In the genomic region with DNA sequence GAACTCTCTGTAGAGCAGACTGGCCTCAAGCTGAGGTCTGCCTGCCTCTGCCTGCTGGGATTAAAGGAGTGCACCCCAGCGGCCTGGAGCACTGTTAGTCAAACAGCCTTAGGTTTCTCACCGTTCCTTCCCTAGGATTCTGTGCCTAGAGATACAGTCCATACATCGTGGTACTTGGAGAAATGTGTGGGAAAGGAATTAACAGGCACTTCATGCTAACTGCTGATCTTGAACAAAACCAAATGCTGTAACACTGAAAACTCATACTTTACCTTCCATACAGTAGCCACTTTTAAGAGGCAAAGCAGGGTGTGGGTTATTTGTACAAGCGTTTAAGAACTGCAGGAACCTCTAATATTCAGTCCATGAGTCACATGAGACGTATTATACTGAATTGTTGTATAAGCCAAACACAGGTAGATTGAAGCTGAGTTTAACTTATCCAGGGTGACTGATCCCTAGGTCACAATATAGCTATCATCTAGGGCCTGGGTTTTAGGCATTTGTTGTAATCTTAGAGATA, we compare ENCODE assay signal across 8 mouse cellular contexts. TPM values are rescaled to one million over a fixed set of nuclear protein-coding genes. Genes with fewer than 3 reads are reported as not detected.
DNase-seq lines count a peak whose midpoint lies in the region; ATAC-seq and TF ChIP-seq lines count a peak whose summit lies in the region.

No protein-coding gene starts in this region.

- ATAC-seq in kidney, postnatal 0 days (replicated peaks; ENCODE audit: low FRiP score, low read depth): no peak
- no peak for ATAC-seq in intestine, embryonic 14.5 days (replicated peaks; ENCODE audit: low FRiP score, low TSS enrichment, low read depth)
- ATAC-seq in midbrain, postnatal 0 days (ENCODE audit: low FRiP score): no peak
- no peak for ATAC-seq in monocyte, adult 5-6 weeks (replicated peaks; ENCODE audit: insufficient number of reproducible peaks, low FRiP score, low TSS enrichment, poor library complexity, severe bottlenecking)

- H3K4me2 ChIP-seq in kidney, postnatal 0 days (ENCODE audit: low read length): peak overlapping the region; percentile 65
- H3K4me2 ChIP-seq in intestine, embryonic 14.5 days (ENCODE audit: low read length): peak overlapping the region; percentile 65
- peak overlapping the region; percentile 77; the same call in 1 of the 2 replicates for H3K4me2 ChIP-seq in midbrain, postnatal 0 days (ENCODE audit: low read depth, low read length, poor library complexity, severe bottlenecking)

- no peaks in the 10 kb centered on the region for H3K27me3 ChIP-seq in kidney, postnatal 0 days (ENCODE audit: insufficient read depth, low read length)
- H3K27me3 ChIP-seq in embryonic facial prominence, embryonic 10.5 days (replicated peaks; ENCODE audit: low read depth, poor library complexity, severe bottlenecking): no peaks in the 10 kb centered on the region
- no peaks in the 10 kb centered on the region for H3K27me3 ChIP-seq in intestine, embryonic 14.5 days (replicated peaks; ENCODE audit: control insufficient read depth, insufficient read depth, low read length)
- H3K27me3 ChIP-seq in midbrain, postnatal 0 days (ENCODE audit: insufficient read depth, low read length): no peaks in the 10 kb centered on the region

- whole genome bisulfite sequencing in kidney, postnatal 0 days: 43% methylated on average over 5 of the region's 5 CpGs
- WGBS in embryonic facial prominence, embryonic 10.5 days: 69% methylated on average over 5 of the region's 5 CpGs
- 48% methylated on average over 5 of the region's 5 CpGs for WGBS in intestine, embryonic 14.5 days
- 62% methylated on average over 5 of the region's 5 CpGs for WGBS in midbrain, postnatal 0 days

- peaks cover 20% of the 10 kb centered on the region for H3K36me3 ChIP-seq in kidney, postnatal 0 days (ENCODE audit: insufficient read depth, low read length)
- peaks cover 44% of the 10 kb centered on the region for H3K36me3 ChIP-seq in embryonic facial prominence, embryonic 10.5 days (replicated peaks)
- peaks cover 38% of the 10 kb centered on the region for H3K36me3 ChIP-seq in intestine, embryonic 14.5 days (ENCODE audit: control insufficient read depth, insufficient read depth, low read length)
- H3K36me3 ChIP-seq in midbrain, postnatal 0 days (ENCODE audit: insufficient read depth, low read length): peaks cover 10% of the 10 kb centered on the region

- H3K9ac ChIP-seq in kidney, postnatal 0 days (ENCODE audit: low read depth, low read length): peak overlapping the region; percentile 95; the same call in 1 of the 2 replicates
- H3K9ac ChIP-seq in intestine, embryonic 14.5 days (ENCODE audit: low read length): peak overlapping the region; percentile 80; the same call in 1 of the 2 replicates
- no peak overlapping the region for H3K9ac ChIP-seq in midbrain, postnatal 0 days (replicated peaks; ENCODE audit: low read length, poor library complexity, severe bottlenecking)

- no peak for TF ChIP-seq CTCF in kidney, postnatal 0 days (IDR thresholded peaks at IDR 0.05; ENCODE audit: low read depth)
- no peak for TF ChIP-seq CTCF in midbrain, postnatal 0 days (IDR thresholded peaks at IDR 0.05)

- peak overlapping the region; percentile 92 for H3K4me3 ChIP-seq in kidney, postnatal 0 days (replicated peaks; ENCODE audit: low read depth, low read length)
- H3K4me3 ChIP-seq in embryonic facial prominence, embryonic 10.5 days: peak overlapping the region; percentile 90
- H3K4me3 ChIP-seq in intestine, embryonic 14.5 days (ENCODE audit: low read depth, low read length): peak overlapping the region; percentile 73
- no peak overlapping the region for H3K4me3 ChIP-seq in midbrain, postnatal 0 days (ENCODE audit: low read depth, low read length)

- no peaks in the 10 kb centered on the region for H3K9me3 ChIP-seq in kidney, postnatal 0 days (replicated peaks; ENCODE audit: low read length)
- no peaks in the 10 kb centered on the region for H3K9me3 ChIP-seq in embryonic facial prominence, embryonic 10.5 days
- H3K9me3 ChIP-seq in intestine, embryonic 14.5 days (ENCODE audit: control insufficient read depth, low read length): no peaks in the 10 kb centered on the region
- H3K9me3 ChIP-seq in midbrain, postnatal 0 days (ENCODE audit: low read length): no peaks in the 10 kb centered on the region

- H3K27ac ChIP-seq in kidney, postnatal 0 days: no peak overlapping the region
- H3K27ac ChIP-seq in embryonic facial prominence, embryonic 10.5 days (replicated peaks): no peak overlapping the region
- H3K27ac ChIP-seq in intestine, embryonic 14.5 days (ENCODE audit: low read depth): no peak overlapping the region
- no peak overlapping the region for H3K27ac ChIP-seq in midbrain, postnatal 0 days (ENCODE audit: low read depth, low read length)

- DNase-seq in kidney, postnatal 0 days (ENCODE audit: low spot score): no peak
- no peak for DNase-seq in kidney, postnatal 14 days
- DNase-seq in embryonic facial prominence, embryonic 10.5 days (ENCODE audit: low spot score): no peak
- DNase-seq in intestine, embryonic 14.5 days (ENCODE audit: low spot score): no peak
- DNase-seq in midbrain, postnatal 0 days (ENCODE audit: low spot score): no peak
- DNase-seq in natural killer cell, adult 2 months (ENCODE audit: low spot score in 2 of 2): no peak
- DNase-seq in right cerebral cortex, postnatal 36 days (ENCODE audit: low spot score in 2 of 2): no peak

- H3K4me1 ChIP-seq in kidney, postnatal 0 days (replicated peaks; ENCODE audit: insufficient read depth, low read length): peaks cover 15% of the 10 kb centered on the region; the same call in 1 of the 2 replicates
- peaks cover 20% of the 10 kb centered on the region for H3K4me1 ChIP-seq in embryonic facial prominence, embryonic 10.5 days
- H3K4me1 ChIP-seq in intestine, embryonic 14.5 days (replicated peaks; ENCODE audit: control insufficient read depth, insufficient read depth, low read length): peaks cover 14% of the 10 kb centered on the region
- H3K4me1 ChIP-seq in midbrain, postnatal 0 days (ENCODE audit: insufficient read depth, low read length): 0 out of 2 replicates have a peak, but pooled peaks cover 3% of the 10 kb centered on the region

RNA-seq across cellular contexts. Expression of gene Gng5, which starts 2.1 kb away (rescaled TPM):
- 1,152 and 1,249 TPM in 2 replicates for polyA plus RNA-seq in kidney, postnatal 0 days (2015; fragmentation: Nextera tagmentation; extraction: Ambion mirVana)
- 1,248 and 1,288 TPM in 2 replicates for polyA plus RNA-seq in embryonic facial prominence, embryonic 10.5 days (2016; fragmentation: Nextera tagmentation; extraction: Ambion mirVana)
- 1,003 and 1,057 TPM in 2 replicates for polyA plus RNA-seq in intestine, embryonic 14.5 days (2014; fragmentation: Nextera tagmentation; extraction: Ambion mirVana)
- total RNA-seq in midbrain, postnatal 0 days (2014; rRNA removed): 67.5 and 85.1 TPM in 2 replicates
- 244 and 247 TPM in 2 replicates for polyA plus RNA-seq in midbrain, postnatal 0 days (2015; fragmentation: Nextera tagmentation; extraction: Ambion mirVana)
- total RNA-seq in monocyte, adult 5-6 weeks (2017): 101 to 231 TPM (median 211 TPM) in 3 replicates

RNA-seq across cellular contexts. Expression of gene Spata1, which starts 2.1 kb away (rescaled TPM):
- 4.5 and 5.0 TPM in 2 replicates for polyA plus RNA-seq in kidney, postnatal 0 days (2015; fragmentation: Nextera tagmentation; extraction: Ambion mirVana)
- 6.0 and 7.4 TPM in 2 replicates for polyA plus RNA-seq in embryonic facial prominence, embryonic 10.5 days (2016; fragmentation: Nextera tagmentation; extraction: Ambion mirVana)
- polyA plus RNA-seq in intestine, embryonic 14.5 days (2014; fragmentation: Nextera tagmentation; extraction: Ambion mirVana): 3.7 and 4.4 TPM in 2 replicates
- 0.71 and 2.4 TPM in 2 replicates for total RNA-seq in midbrain, postnatal 0 days (2014; rRNA removed)
- polyA plus RNA-seq in midbrain, postnatal 0 days (2015; fragmentation: Nextera tagmentation; extraction: Ambion mirVana): 3.0 and 3.1 TPM in 2 replicates
- total RNA-seq in monocyte, adult 5-6 weeks (2017): 10.4 to 19.9 TPM (median 16.8 TPM) in 3 replicates

RNA-seq across cellular contexts. Expression of gene Rpf1, which starts 19.6 kb away (rescaled TPM):
- 58.1 and 59.7 TPM in 2 replicates for polyA plus RNA-seq in kidney, postnatal 0 days (2015; fragmentation: Nextera tagmentation; extraction: Ambion mirVana)
- 65.8 and 66.6 TPM in 2 replicates for polyA plus RNA-seq in embryonic facial prominence, embryonic 10.5 days (2016; fragmentation: Nextera tagmentation; extraction: Ambion mirVana)
- 53.2 and 57.0 TPM in 2 replicates for polyA plus RNA-seq in intestine, embryonic 14.5 days (2014; fragmentation: Nextera tagmentation; extraction: Ambion mirVana)
- total RNA-seq in midbrain, postnatal 0 days (2014; rRNA removed): 22.0 and 31.7 TPM in 2 replicates
- polyA plus RNA-seq in midbrain, postnatal 0 days (2015; fragmentation: Nextera tagmentation; extraction: Ambion mirVana): 24.7 and 26.2 TPM in 2 replicates
- total RNA-seq in monocyte, adult 5-6 weeks (2017): 86.9 to 101 TPM (median 94.6 TPM) in 3 replicates

RNA-seq across cellular contexts. Expression of gene Ctbs, which starts 52.1 kb away (rescaled TPM):
- polyA plus RNA-seq in kidney, postnatal 0 days (2015; fragmentation: Nextera tagmentation; extraction: Ambion mirVana): 17.8 and 19.0 TPM in 2 replicates
- polyA plus RNA-seq in embryonic facial prominence, embryonic 10.5 days (2016; fragmentation: Nextera tagmentation; extraction: Ambion mirVana): 4.4 and 5.2 TPM in 2 replicates
- polyA plus RNA-seq in intestine, embryonic 14.5 days (2014; fragmentation: Nextera tagmentation; extraction: Ambion mirVana): 12.1 and 12.8 TPM in 2 replicates
- 6.3 and 6.7 TPM in 2 replicates for total RNA-seq in midbrain, postnatal 0 days (2014; rRNA removed)
- polyA plus RNA-seq in midbrain, postnatal 0 days (2015; fragmentation: Nextera tagmentation; extraction: Ambion mirVana): 4.3 and 4.7 TPM in 2 replicates
- total RNA-seq in monocyte, adult 5-6 weeks (2017): 23.6 to 29.4 TPM (median 24.0 TPM) in 3 replicates
